ENCODE assay signal across 27 mouse cellular contexts in genomic region chr4:64928553-64928952, GRCm38 (mm10).
"Had no signal": no experiment of that assay in that cellular context is flagged by ENCODE, and none has a peak within 500 bp of the region (broad histone marks: within the 10 kb centered on the region; RNA-seq: fewer than 3 reads in every experiment).

No protein-coding gene starts in this region.

- H3K9me3 ChIP-seq: heart, embryonic 13.5 days; heart, embryonic 15.5 days; hindbrain, embryonic 13.5 days; hindbrain, embryonic 15.5 days; intestine, embryonic 15.5 days; kidney, embryonic 15.5 days; limb, embryonic 15.5 days; liver, embryonic 12.5 days had no signal

- H3K4me3 ChIP-seq: heart, adult 2 months; heart, embryonic 13.5 days; heart, embryonic 15.5 days; hindbrain, embryonic 13.5 days; hindbrain, embryonic 15.5 days; intestine, embryonic 15.5 days; kidney, embryonic 15.5 days; limb, embryonic 15.5 days; liver, embryonic 12.5 days had no signal

- H3K9ac ChIP-seq: heart, embryonic 13.5 days; heart, embryonic 15.5 days; hindbrain, embryonic 13.5 days; hindbrain, embryonic 15.5 days; intestine, embryonic 15.5 days; kidney, embryonic 15.5 days; limb, embryonic 15.5 days; liver, embryonic 12.5 days; liver, embryonic 14.5 days had no signal

- DNase-seq: gastrocnemius, postnatal 14 days; gastrocnemius, postnatal 36 days; heart, adult 11 months; heart, adult 2 months; heart, postnatal 14 days; heart, postnatal 36 days; kidney, adult 18-20 months; kidney, adult 8-10 months; kidney, postnatal 14 days; kidney, postnatal 36 days; layer of hippocampus, adult 9-11 months; layer of hippocampus, postnatal 36 days; left cerebral cortex, postnatal 4 days; lung, adult 18-20 months had no signal

- ATAC-seq: inflammation-experienced regulatory T-cells, adult 6 months; intestine, embryonic 15.5 days; intestine, postnatal 0 days; liver, embryonic 12.5 days had no signal

- H3K4me1 ChIP-seq: heart, embryonic 13.5 days; heart, embryonic 15.5 days; hindbrain, embryonic 13.5 days; hindbrain, embryonic 15.5 days; intestine, embryonic 15.5 days; kidney, embryonic 15.5 days; liver, embryonic 12.5 days had no signal

- H3K27me3 ChIP-seq: heart, embryonic 13.5 days; heart, embryonic 15.5 days; hindbrain, embryonic 13.5 days; hindbrain, embryonic 15.5 days; intestine, embryonic 15.5 days; kidney, embryonic 15.5 days; limb, embryonic 15.5 days; liver, embryonic 12.5 days had no signal

- H3K36me3 ChIP-seq: heart, embryonic 13.5 days; heart, embryonic 15.5 days; hindbrain, embryonic 13.5 days; hindbrain, embryonic 15.5 days; intestine, embryonic 15.5 days; kidney, embryonic 15.5 days; limb, embryonic 15.5 days; liver, embryonic 12.5 days had no signal

- H3K27ac ChIP-seq: heart, adult 2 months; heart, embryonic 13.5 days; heart, embryonic 15.5 days; hindbrain, embryonic 13.5 days; hindbrain, embryonic 15.5 days; intestine, embryonic 15.5 days; kidney, embryonic 15.5 days; kidney, postnatal 0 days; limb, embryonic 15.5 days; liver, embryonic 12.5 days; liver, embryonic 14.5 days had no signal

- H3K4me2 ChIP-seq: heart, embryonic 11.5 days; heart, embryonic 13.5 days; heart, embryonic 15.5 days; hindbrain, embryonic 13.5 days; hindbrain, embryonic 15.5 days; intestine, embryonic 15.5 days; kidney, embryonic 15.5 days; limb, embryonic 15.5 days; liver, embryonic 12.5 days had no signal
